Mouse (Mus musculus): Measurements from ENCODE around the gene Nvl. TPM values are rescaled to one million over a fixed set of nuclear protein-coding genes. Genes with fewer than 3 reads are reported as not detected.
A peak's percentile ranks its signal among the peaks of the same experiment; 100 is the strongest.

Gene Nvl
- 1 to 10 TPM; 7.3 to 7.8 TPM for total RNA-seq (2021)
- long read RNA-seq, experiment 1, full-length matches to known transcripts, result 2 of 6 reads
- long read RNA-seq, experiment 1, partial matches to known transcripts, result 0 of 6 reads
- long read RNA-seq, experiment 1, other reads (novel, unspliced or antisense), result 4 of 6 reads
- long read RNA-seq, experiment 2, full-length matches to known transcripts, result 2 of 8 reads
- long read RNA-seq, experiment 2, partial matches to known transcripts, result 0 of 8 reads
- long read RNA-seq, experiment 2, other reads (novel, unspliced or antisense), result 6 of 8 reads

- peak; percentile 87 to 94 for DNase-seq
- intact Hi-C loops (cut with DNase I), result loop anchor here (5.0 kb wide), 1 partner anchor 68 kb away; the partner anchor contains the start of gene Wdr26
Observed at GRCm38 (mm10) chr1:181143950-181144836, at the start of gene Nvl, which contains the start of gene Cnih4. Gene Nvl, minus strand, starts transcription at chr1:181144204. Gene Cnih4, plus strand, starts transcription at chr1:181144693.

- no peak for DNase-seq
- intact Hi-C loops (cut with DNase I), result no loop called here
Observed at GRCm38 (mm10) chr1:181188925-181189324, 44.9 kb upstream of the Nvl start.

- intact Hi-C loops (cut with DNase I), result loop anchor here (2.0 kb wide), 1 partner anchor 15 kb away; no protein-coding TSS in a partner anchor
Observed at GRCm38 (mm10) chr1:181170210-181170609, 26.2 kb upstream of the Nvl start.

GRCm38 (mm10) chr1:181168377-181168776 lies 24.4 kb upstream of the Nvl start:
- intact Hi-C loops (cut with DNase I), result no loop called here

More at GRCm38 (mm10) chr1:181170210-181170609, 26.2 kb upstream of the Nvl start:
- DNase-seq, result no peak

GRCm38 (mm10) chr1:181167816-181168215 lies 23.8 kb upstream of the Nvl start:
- no peak for DNase-seq
- intact Hi-C loops (cut with DNase I), result no loop called here

More at GRCm38 (mm10) chr1:181168377-181168776, 24.4 kb upstream of the Nvl start:
- no peak for DNase-seq

GRCm38 (mm10) chr1:181151541-181151940 lies 7.5 kb upstream of the Nvl start:
- intact Hi-C loops (cut with DNase I), result no loop called here
- no peak for DNase-seq

GRCm38 (mm10) chr1:181150827-181151534 lies 7.0 kb upstream of the Nvl start:
- peak; percentile 77 to 85 for DNase-seq
- intact Hi-C loops (cut with DNase I), result no loop called here

- no peak for DNase-seq
- intact Hi-C loops (cut with DNase I), result no loop called here
Observed at GRCm38 (mm10) chr1:181150431-181150826, 6.4 kb upstream of the Nvl start.

- intact Hi-C loops (cut with DNase I), result no loop called here
- no peak for DNase-seq
Observed at GRCm38 (mm10) chr1:181149373-181150017, 5.5 kb upstream of the Nvl start.

GRCm38 (mm10) chr1:181148540-181148939 lies 4.5 kb upstream of the Nvl start:
- DNase-seq, result no peak
- intact Hi-C loops (cut with DNase I), result no loop called here

- no peak for DNase-seq
- intact Hi-C loops (cut with DNase I), result no loop called here
Observed at GRCm38 (mm10) chr1:181146187-181146586, 2.2 kb upstream of the Nvl start.

GRCm38 (mm10) chr1:181144966-181145365 lies 962 bp upstream of the Nvl start:
- no peak for DNase-seq
- intact Hi-C loops (cut with DNase I), result loop anchor here (5.0 kb wide), 1 partner anchor 67 kb away; the partner anchor contains the start of gene Wdr26

- intact Hi-C loops (cut with DNase I), result loop anchor here (5.0 kb wide), 1 partner anchor 69 kb away; the partner anchor contains the start of gene Wdr26
- no peak for DNase-seq
Observed at GRCm38 (mm10) chr1:181143609-181143949, 425 bp downstream of the Nvl start.

GRCm38 (mm10) chr1:181138730-181139129 lies 5.3 kb downstream of the Nvl start:
- intact Hi-C loops (cut with DNase I), result no loop called here
- no peak for DNase-seq

- DNase-seq, result no peak
- intact Hi-C loops (cut with DNase I), result loop anchor here (5.0 kb wide), 1 partner anchor 50 kb away; no protein-coding TSS in a partner anchor
Observed at GRCm38 (mm10) chr1:181131915-181132314, 12.1 kb downstream of the Nvl start.

GRCm38 (mm10) chr1:181126766-181127165 lies 17.2 kb downstream of the Nvl start:
- intact Hi-C loops (cut with DNase I), result no loop called here
- DNase-seq, result no peak

GRCm38 (mm10) chr1:181125916-181126315 lies 18.1 kb downstream of the Nvl start:
- intact Hi-C loops (cut with DNase I), result no loop called here
- no peak for DNase-seq

GRCm38 (mm10) chr1:181124145-181124544 lies 19.9 kb downstream of the Nvl start:
- intact Hi-C loops (cut with DNase I), result no loop called here

GRCm38 (mm10) chr1:181117112-181117511 lies 26.9 kb downstream of the Nvl start:
- intact Hi-C loops (cut with DNase I), result no loop called here
- no peak for DNase-seq

More at GRCm38 (mm10) chr1:181124145-181124544, 19.9 kb downstream of the Nvl start:
- no peak for DNase-seq

- intact Hi-C loops (cut with DNase I), result no loop called here
- no peak for DNase-seq
Observed at GRCm38 (mm10) chr1:181090048-181090447, 54.0 kb downstream of the Nvl start.
